Mouse (Mus musculus): ENCODE measurements around the gene 3110040M04Rik. TPM values are rescaled to one million over a fixed set of nuclear protein-coding genes. Genes with fewer than 3 reads are reported as not detected.

3110040M04Rik gene
- polyA plus RNA-seq, 1 experiment, result not detected

DNA sequence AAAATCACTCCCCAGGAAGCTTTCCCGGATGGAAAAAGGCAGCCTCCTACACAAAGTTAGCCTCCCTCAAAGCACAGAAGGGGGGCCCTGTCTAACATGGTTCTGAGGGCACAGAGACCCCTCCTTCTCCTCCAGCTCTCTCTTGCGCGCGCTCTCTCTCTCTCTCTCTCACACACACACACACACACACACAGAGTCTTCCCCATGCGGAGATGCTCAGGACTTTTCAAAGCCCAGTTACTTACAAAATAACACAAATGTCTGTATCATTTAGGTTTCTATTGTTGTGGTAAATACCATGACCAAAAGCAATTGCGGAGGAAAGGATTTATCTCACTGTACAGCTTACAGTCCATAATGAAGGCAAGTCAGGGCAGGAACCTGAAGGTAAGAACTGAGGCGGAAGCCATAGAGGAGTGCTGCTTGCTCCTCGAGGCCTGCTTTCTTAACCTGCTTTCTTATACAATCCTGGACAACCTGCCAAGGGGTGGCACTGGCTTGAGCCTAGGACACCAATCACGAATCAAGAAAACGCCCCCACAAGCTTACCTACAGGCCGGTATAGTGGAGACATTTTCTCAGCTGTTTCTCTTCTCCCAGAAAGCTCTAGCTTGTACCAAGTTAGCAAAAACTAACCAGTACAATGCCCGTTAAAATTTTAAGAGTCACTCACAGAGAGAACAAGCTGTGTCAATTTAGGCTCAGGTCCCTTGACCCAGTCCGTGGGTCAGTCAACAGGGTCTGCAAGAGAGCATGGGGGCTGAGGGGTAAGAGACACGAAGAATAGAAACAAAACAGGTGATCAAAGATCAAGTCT, 47.5 kb downstream of the 3110040M04Rik start:
- H3K4me3 ChIP-seq (ENCODE audit: extremely low read depth, insufficient read depth, insufficient read length), result no peak overlapping the region
- no peak for TF ChIP-seq POLR2A (IDR thresholded peaks at IDR 0.05; ENCODE audit: low read depth, low read length)
- no peak for TF ChIP-seq CTCF (IDR thresholded peaks at IDR 0.05; ENCODE audit: extremely low read depth, insufficient read depth, insufficient read length, insufficient replicate concordance)
- DNase-seq (ENCODE audit: low read depth in 1 of 2, low spot score in 2 of 2), result no peak

More for the DNA sequence above, 47.5 kb downstream of the 3110040M04Rik start:
- WGBS, result 65% methylated on average over 14 of the region's 14 CpGs
- Histone ChIP-seq H3K27ac (ENCODE audit: insufficient read depth, low read length) (no peak overlapping the region), H3K36me3 (ENCODE audit: control insufficient read depth, insufficient read depth, low read length) (no peaks in the 10 kb centered on the region), H3K4me1 (ENCODE audit: control insufficient read depth, insufficient read depth, insufficient read length) (no peaks in the 10 kb centered on the region; the same call in 1 of the 2 replicates), H3K27me3 (ENCODE audit: control insufficient read depth, insufficient read depth, low read length) (no peaks in the 10 kb centered on the region)

Other genes starting within 250 kb of the 3110040M04Rik start
- gene Hmcn1, start 210.7 kb upstream of the 3110040M04Rik start, polyA plus RNA-seq (2012; rRNA removed), result 8.6 and 12.1 TPM in 2 replicates
- 0.07 and 0.20 TPM in 2 replicates for gene Gm47985, start 21.6 kb upstream of the 3110040M04Rik start, polyA plus RNA-seq (2012; rRNA removed)
- 0.14 and 0.40 TPM in 2 replicates for gene Gm8947, start 11.7 kb upstream of the 3110040M04Rik start, polyA plus RNA-seq (2012; rRNA removed)
- gene Gm47995, start 5.7 kb upstream of the 3110040M04Rik start, polyA plus RNA-seq (2012; rRNA removed), result 0.11 and 0.33 TPM in 2 replicates
- gene Gm47996, start 6.0 kb downstream of the 3110040M04Rik start, polyA plus RNA-seq (2012; rRNA removed), result 0.61 TPM in 1 of 2 replicates, not detected in the other
- gene Ivns1abp, start 140.4 kb downstream of the 3110040M04Rik start, polyA plus RNA-seq (2012; rRNA removed), result 30.5 and 35.7 TPM in 2 replicates
- gene Swt1, start 224.3 kb downstream of the 3110040M04Rik start, polyA plus RNA-seq (2012; rRNA removed), result 3.7 and 4.1 TPM in 2 replicates
- gene Trmt1l, start 224.4 kb downstream of the 3110040M04Rik start, polyA plus RNA-seq (2012; rRNA removed), result 11.9 and 14.2 TPM in 2 replicates